Mouse (Mus musculus) kidney, postnatal 0 days (tissue): ENCODE data around the gene Gm45713. TPM values are rescaled to one million over a fixed set of nuclear protein-coding genes. Genes with fewer than 3 reads are reported as not detected.

Experiments
- ATAC-seq: fragments of 200-750 bp; cut with Nextera tagmentation; replicated peaks from 2 replicates; pipeline ENCODE4 v1.8.0; 2017; ENCODE audit warnings: low read depth, moderate number of reproducible peaks, moderate TSS enrichment, moderate library complexity; ENCODE audit not compliant: low FRiP score
- DNase-seq: peaks from one replicate; pipeline ENCODE4 v3.0.0-alpha.2; 2016; ENCODE audit warnings: low spot score
- H3K27ac ChIP-seq: fragments of 300-500 bp; sonication (generic); 2 replicates; pipeline ENCODE4 v1.5.1; 2014; ENCODE audit warnings: mild to moderate bottlenecking
- H3K27me3 ChIP-seq: fragments of 300-500 bp; sonication (generic); 2 replicates; pipeline ENCODE4 v1.6.1; 2014; ENCODE audit warnings: low read length, mixed read lengths; ENCODE audit not compliant: insufficient read depth
- H3K36me3 ChIP-seq: fragments of 300-500 bp; sonication (generic); 2 replicates; pipeline ENCODE4 v1.6.1; 2014; ENCODE audit warnings: low read length, mixed read lengths; ENCODE audit not compliant: insufficient read depth
- H3K4me1 ChIP-seq: fragments of 300-500 bp; sonication (generic); replicated peaks from 2 replicates; pipeline ENCODE4 v1.6.1; 2014; ENCODE audit warnings: antibody characterized with exemption, low read length, mixed read lengths; ENCODE audit not compliant: insufficient read depth
- H3K4me2 ChIP-seq: fragments of 300-500 bp; sonication (generic); 2 replicates; pipeline ENCODE4 v1.6.1; 2014; ENCODE audit warnings: mild to moderate bottlenecking, low read length, moderate library complexity, mixed read lengths
- H3K4me3 ChIP-seq: fragments of 300-500 bp; sonication (generic); replicated peaks from 2 replicates; pipeline ENCODE4 v1.5.1; 2014; ENCODE audit warnings: low read depth, low read length
- H3K9ac ChIP-seq: fragments of 300-500 bp; sonication (generic); 2 replicates; pipeline ENCODE4 v1.6.1; 2014; ENCODE audit warnings: low read depth, low read length
- H3K9me3 ChIP-seq: fragments of 300-500 bp; sonication (generic); replicated peaks from 2 replicates; pipeline ENCODE4 v1.6.1; 2016; ENCODE audit warnings: low read length, inconsistent platforms, mixed read lengths
- CTCF ChIP-seq: IDR thresholded peaks from 2 replicates; pipeline ENCODE4 v1.5.1; 2016; ENCODE audit warnings: antibody characterized with exemption, low read depth, mild to moderate bottlenecking, moderate library complexity
- WGBS: fragments of 180-500 bp; shearing (Covaris S2); extraction: QIAGEN DNeasy Blood & Tissue Kit; methylation state at CpG from one replicate; pipeline ENCODE4 v1.1.7; 2014; 5-methylcytosine and 5-hydroxymethylcytosine counted together
- microRNA counts: library from miRNA; unstranded; fragments of <30 nt; microRNA quantifications from one replicate; lab custom pipeline; 2015
- microRNA-seq: library from miRNA; unstranded; fragments of <30 nt; microRNA quantifications from one replicate; pipeline ENCODE4, GENCODE M21; 2016
- polyA plus RNA-seq: library from polyadenylated mRNA; unstranded; fragments of >200 nt; fragmentation: Nextera tagmentation; extraction: Ambion mirVana; gene quantifications from 2 replicates; pipeline ENCODE4 v1.2.1, GENCODE M21; 2015

The Gm45713 gene
- polyA plus RNA-seq, 1 experiment from 2014 or later = 1.3 TPM

GRCm38 (mm10) chr7:45077829-45078228 lies 58.2 kb downstream of the Gm45713 start:
- H3K4me1 ChIP-seq = no peaks in the 10 kb centered on the region
- TF ChIP-seq CTCF = no peak
- no peak overlapping the region for H3K4me3 ChIP-seq
- no peak overlapping the region for H3K9ac ChIP-seq
- H3K36me3 ChIP-seq = peaks cover 26% of the 10 kb centered on the region; the same call in 1 of the 2 replicates
- WGBS = 89% methylated on average over 2 of the region's 2 CpGs
- DNase-seq = no peak
- no peak overlapping the region for H3K27ac ChIP-seq
- H3K27me3 ChIP-seq = no peaks in the 10 kb centered on the region
- H3K9me3 ChIP-seq = no peaks in the 10 kb centered on the region
- no peak for ATAC-seq
- H3K4me2 ChIP-seq = no peak overlapping the region

DNA sequence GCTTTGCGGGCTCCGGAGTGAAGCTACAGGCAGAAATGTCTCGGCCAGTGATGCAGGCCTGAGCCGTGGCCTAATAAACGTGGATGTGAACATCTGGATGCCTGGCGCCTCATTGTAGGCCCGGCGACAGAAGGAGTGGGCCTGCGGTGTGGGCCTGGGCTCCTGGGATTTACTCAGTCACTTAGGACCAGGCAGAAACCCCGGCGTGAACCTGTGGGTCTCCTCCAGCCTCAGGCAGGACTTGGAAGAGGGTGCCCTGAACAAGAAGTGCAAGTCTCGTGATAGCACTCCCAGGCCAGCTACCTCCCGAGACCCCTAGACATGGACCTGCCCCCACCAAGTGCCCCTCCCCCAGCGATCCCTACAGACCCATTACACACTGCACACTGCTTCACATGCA lies 58.7 kb downstream of the Gm45713 start:
- H3K27me3 ChIP-seq = no peaks in the 10 kb centered on the region
- TF ChIP-seq CTCF = no peak
- H3K4me2 ChIP-seq = no peak overlapping the region
- no peaks in the 10 kb centered on the region for H3K4me1 ChIP-seq
- WGBS = 84% methylated on average over 14 of the region's 14 CpGs
- no peaks in the 10 kb centered on the region for H3K9me3 ChIP-seq
- DNase-seq = no peak
- H3K27ac ChIP-seq = no peak overlapping the region
- ATAC-seq = no peak
- peaks cover 26% of the 10 kb centered on the region; the same call in 1 of the 2 replicates for H3K36me3 ChIP-seq
- no peak overlapping the region for H3K4me3 ChIP-seq
- no peak overlapping the region for H3K9ac ChIP-seq

DNA sequence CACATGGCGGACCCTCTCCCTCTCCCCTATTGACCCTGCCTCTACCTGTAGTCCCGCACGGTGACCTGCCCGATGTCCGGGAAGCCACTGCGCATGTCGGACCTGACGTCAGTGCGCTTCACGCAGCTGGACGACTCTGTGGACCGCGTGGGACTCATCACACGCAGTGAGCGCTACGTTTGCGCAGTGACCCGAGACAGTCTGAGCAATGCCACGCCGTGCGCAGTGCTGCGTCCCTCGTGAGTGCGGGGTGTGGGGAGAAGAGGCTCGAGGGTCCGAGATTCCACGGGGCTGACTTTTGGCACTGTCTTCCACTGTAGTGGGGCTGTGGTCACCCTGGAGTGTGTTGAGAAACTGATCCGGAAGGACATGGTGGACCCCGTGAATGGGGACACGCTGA lies 59.5 kb downstream of the Gm45713 start:
- ATAC-seq (no peak), DNase-seq (no peak)
- Histone ChIP-seq H3K4me2 (no peak overlapping the region), H3K27ac (no peak overlapping the region), H3K9ac (no peak overlapping the region), H3K27me3 (no peaks in the 10 kb centered on the region), H3K9me3 (no peaks in the 10 kb centered on the region), H3K4me1 (no peaks in the 10 kb centered on the region), H3K36me3 (peaks cover 26% of the 10 kb centered on the region; the same call in 1 of the 2 replicates), H3K4me3 (no peak overlapping the region)
- TF ChIP-seq CTCF = no peak
- WGBS = 90% methylated on average over 30 of the region's 30 CpGs

MicroRNAs within 50 kb of the gene (microRNA counts, 519-probe panel; counts per million panel counts)
- microRNA mmu-miR-150 (lab: Ali Mortazavi, UCI) = 4,182 counts per million, percentile 76 among the panel's probes with 10 or more counts

Small RNA genes lying within 50 kb of the gene (microRNA-seq; reads per million reads assigned to microRNA genes)
- gene Mir150 (37.7 reads per million, percentile 41 among the genes with 10 or more reads in this experiment), gene Mir5121 (10.2 reads per million, percentile 23 among the genes with 10 or more reads in this experiment), gene Mir7055 (not detected)

Other genes with a start within 250 kb of the Gm45713 start
- 91.4 and 97.8 TPM in 2 replicates for gene Med25, start 243.5 kb downstream of the Gm45713 start, polyA plus RNA-seq
- gene Fuz, start 240.2 kb downstream of the Gm45713 start, polyA plus RNA-seq = 19.9 and 21.1 TPM in 2 replicates
- gene Ap2a1, start 206.7 kb downstream of the Gm45713 start, polyA plus RNA-seq = 55.8 and 55.9 TPM in 2 replicates
- 0.13 and 0.14 TPM in 2 replicates for gene Tsks, start 193.0 kb downstream of the Gm45713 start, polyA plus RNA-seq
- 13.2 and 13.7 TPM in 2 replicates for gene Cpt1c, start 161.4 kb downstream of the Gm45713 start, polyA plus RNA-seq
- 414 and 449 TPM in 2 replicates for gene Prmt1, start 149.7 kb downstream of the Gm45713 start, polyA plus RNA-seq
- gene Irf3, start 138.6 kb downstream of the Gm45713 start, polyA plus RNA-seq = 73.6 and 76.0 TPM in 2 replicates
- gene Bcl2l12, start 137.5 kb downstream of the Gm45713 start, polyA plus RNA-seq = 42.8 and 43.4 TPM in 2 replicates
- gene Scaf1, start 119.9 kb downstream of the Gm45713 start, polyA plus RNA-seq = 25.6 and 27.3 TPM in 2 replicates
- 47.6 and 53.0 TPM in 2 replicates for gene Rras, start 118.3 kb downstream of the Gm45713 start, polyA plus RNA-seq
- gene Prr12, start 83.3 kb downstream of the Gm45713 start, polyA plus RNA-seq = 5.8 and 6.1 TPM in 2 replicates
- 65.0 and 65.3 TPM in 2 replicates for gene Nosip, start 73.8 kb downstream of the Gm45713 start, polyA plus RNA-seq
- gene Prrg2, start 73.6 kb downstream of the Gm45713 start, polyA plus RNA-seq = 44.3 and 45.1 TPM in 2 replicates
- gene Rcn3, start 44.0 kb downstream of the Gm45713 start, polyA plus RNA-seq = 215 and 228 TPM in 2 replicates
- gene Fcgrt, start 32.4 kb downstream of the Gm45713 start, polyA plus RNA-seq = 134 and 145 TPM in 2 replicates
- 1,486 and 1,553 TPM in 2 replicates for gene Rps11, start 11.8 kb downstream of the Gm45713 start, polyA plus RNA-seq
- gene Rpl13a, start 7.5 kb downstream of the Gm45713 start, polyA plus RNA-seq = 1,804 and 1,959 TPM in 2 replicates
- gene Flt3l, start 201 bp upstream of the Gm45713 start, polyA plus RNA-seq = 2.2 and 2.4 TPM in 2 replicates
- gene Pih1d1, start 18.1 kb upstream of the Gm45713 start, polyA plus RNA-seq = 81.3 and 88.6 TPM in 2 replicates
- gene Aldh16a1, start 18.4 kb upstream of the Gm45713 start, polyA plus RNA-seq = 55.4 and 62.7 TPM in 2 replicates
- gene Slc17a7, start 27.7 kb upstream of the Gm45713 start, polyA plus RNA-seq = 0.17 TPM in 2 replicates
- not detected in 2 replicates for gene Gfy, start 43.3 kb upstream of the Gm45713 start, polyA plus RNA-seq
- not detected in 2 replicates for gene Pth2, start 44.8 kb upstream of the Gm45713 start, polyA plus RNA-seq
- gene Ccdc155, start 68.7 kb upstream of the Gm45713 start, polyA plus RNA-seq = 0.36 and 0.43 TPM in 2 replicates
- gene Dkkl1, start 75.9 kb upstream of the Gm45713 start, polyA plus RNA-seq = 0.47 and 1.3 TPM in 2 replicates
- gene Tead2, start 79.5 kb upstream of the Gm45713 start, polyA plus RNA-seq = 94.3 and 112 TPM in 2 replicates
- 2.1 and 2.6 TPM in 2 replicates for gene Cd37, start 102.9 kb upstream of the Gm45713 start, polyA plus RNA-seq
- 0.18 and 0.45 TPM in 2 replicates for gene Slc6a16, start 104.9 kb upstream of the Gm45713 start, polyA plus RNA-seq
- not detected in 2 replicates for gene Slc6a21, start 141.3 kb upstream of the Gm45713 start, polyA plus RNA-seq
- gene Trpm4, start 197.5 kb upstream of the Gm45713 start, polyA plus RNA-seq = 14.4 and 15.9 TPM in 2 replicates
- 0.75 and 1.1 TPM in 2 replicates for gene Hrc, start 199.1 kb upstream of the Gm45713 start, polyA plus RNA-seq
- gene Ppfia3, start 230.8 kb upstream of the Gm45713 start, polyA plus RNA-seq = 4.3 and 5.4 TPM in 2 replicates
- 1.2 and 1.6 TPM in 2 replicates for gene Lin7b, start 234.4 kb upstream of the Gm45713 start, polyA plus RNA-seq